Comparison of ENCODE assay signal across 24 mouse cellular contexts in genomic region chr17:79700871-79701270, GRCm38 (mm10). TPM values are rescaled to one million over a fixed set of nuclear protein-coding genes. Genes with fewer than 3 reads are reported as not detected.
DNase-seq lines count a peak whose midpoint lies in the region; ATAC-seq and TF ChIP-seq lines count a peak whose summit lies in the region.
"Had no signal": no experiment of that assay in that cellular context is flagged by ENCODE, and none has a peak within 500 bp of the region (broad histone marks: within the 10 kb centered on the region; RNA-seq: fewer than 3 reads in every experiment).

No protein-coding gene starts in this region.

- no peak for TF ChIP-seq CTCF in Patski (IDR thresholded peaks at IDR 0.05)

- no peaks in the 10 kb centered on the region for H3K27me3 ChIP-seq in Patski
- H3K27me3 ChIP-seq: CH12.LX; heart, embryonic 12.5 days; liver, embryonic 12.5 days had no signal

- CTCF ChIA-PET in Patski (lab: Charles Lee), result interaction anchor here (0.6 to 1.5 kb wide), 4 partner anchors 41 to 139 kb away, joined by 3 read pairs; no protein-coding TSS in a partner anchor

- peak; percentile 74 for DNase-seq in adrenal gland, adult 2 months
- DNase-seq in adrenal gland, postnatal 4 days (ENCODE audit: low spot score in 2 of 2), result no peak
- peak; percentile 11 for DNase-seq in 3134 (ENCODE audit: extremely low read depth, insufficient read length, low spot score)
- no peak for DNase-seq in Patski (ENCODE audit: low read depth, low spot score)
- peak; percentile 59 to 65 for DNase-seq in adrenal gland, postnatal 36 days
- no peak for DNase-seq in liver
- DNase-seq in thymus, postnatal 0 days (ENCODE audit: low spot score), result no peak
- DNase-seq in embryo, embryonic 11 days, result no peak
- DNase-seq: cerebellum, adult 11-12 months; cerebellum, postnatal 10 days; gastrocnemius, postnatal 10 days; heart, postnatal 10 days; kidney, adult 11 months; kidney, postnatal 25 days; lung, adult 18-20 months; lung, postnatal 10 days; right cerebral cortex, postnatal 14 days; spleen, adult 18-20 months; thymus, postnatal 36 days had no signal

- in situ Hi-C loops in Patski (cut with MboI; ENCODE audit: low pct_unique_long_range_greater_than_20kb), result no loop called here

- POLR2A ChIA-PET in Patski (lab: Charles Lee), result interaction anchor here (1.2 kb wide), 1 partner anchor 9 kb away, joined by 4 read pairs; no protein-coding TSS in a partner anchor

- ATAC-seq in Patski, result peak; percentile 61
- ATAC-seq: forebrain, embryonic 14.5 days; liver, embryonic 12.5 days had no signal

RNA-seq across cellular contexts. Expression of gene Cyp1b1, which starts 14.0 kb away (rescaled TPM):
- total RNA-seq in adrenal gland, adult 2 months (2021), result 10 to 100 TPM; 29.6 to 46.6 TPM
- polyA plus RNA-seq in adrenal gland, adult 2 months (2012; rRNA removed), result 34.6 and 43.2 TPM in 2 replicates
- 10 to 100 TPM; 39.7 to 41.3 TPM for total RNA-seq in adrenal gland, postnatal 4 days (2021)
- 136 TPM for polyA plus RNA-seq in Patski (2021)
- 10 to 100 TPM; 33.9 to 38.1 TPM for total RNA-seq in adrenal gland, postnatal 36 days (2021)
- polyA plus RNA-seq in thymus, postnatal 0 days (2015; fragmentation: Nextera tagmentation; extraction: Ambion mirVana), result 2.7 and 2.9 TPM in 2 replicates
- total RNA-seq: CH12.LX had no signal
- polyA plus RNA-seq: G1E had no signal

Comparison
In these comparisons a context has a peak if more than half of its experiments do, and no peak if none do; other contexts are left out.
1. DNase-seq: peak in adrenal gland, adult 2 months (single experiment), 3134 (single experiment) and adrenal gland, postnatal 36 days (2 of 2); none in adrenal gland, postnatal 4 days (0 of 2), Patski (single experiment), liver (single experiment), thymus, postnatal 0 days (single experiment) and embryo, embryonic 11 days (single experiment).